Mouse (Mus musculus) MEL (cell line): Measurements from ENCODE around the gene Cdh6. TPM values are rescaled to one million over a fixed set of nuclear protein-coding genes. Genes with fewer than 3 reads are reported as not detected.

Source experiments
- DNase-seq: peaks from one replicate; pipeline ENCODE4 v3.0.0; 2011; ENCODE audit warnings: low read depth, low spot score
- H3K27ac ChIP-seq: 2 replicates; pipeline ENCODE4 v1.5.1; 2012; ENCODE audit warnings: low read depth, mild to moderate bottlenecking, control low read depth, low read length, moderate library complexity; ENCODE audit not compliant: control insufficient read depth
- H3K27me3 ChIP-seq, 2 experiments: fragments of 150-350 bp in 1 of 2; sonication (generic) in 1 of 2; 2 replicates each; pipeline ENCODE4 v1.6.1; 2012; ENCODE audit warnings: low read length in 2 of 2, mild to moderate bottlenecking in 2 of 2, improper control_type of control experiment in 1 of 2, moderate library complexity in 1 of 2; ENCODE audit not compliant: insufficient read depth in 2 of 2, control insufficient read depth in 1 of 2
- H3K36me3 ChIP-seq, 2 experiments: 2 replicates each; pipeline ENCODE4 v1.6.1; 2012 to 2014; ENCODE audit warnings: low read length in 2 of 2, improper control_type of control experiment in 1 of 2, inconsistent platforms in 1 of 2, mild to moderate bottlenecking in 1 of 2; ENCODE audit not compliant: insufficient read depth in 2 of 2, control insufficient read depth in 1 of 2
- H3K4me1 ChIP-seq, 2 experiments: fragments of 150-350 bp in 1 of 2; sonication (generic) in 1 of 2; 2 replicates each; pipeline ENCODE4 v1.6.1; 2012; ENCODE audit warnings: low read length in 2 of 2, improper control_type of control experiment in 1 of 2, mild to moderate bottlenecking in 1 of 2; ENCODE audit not compliant: insufficient read depth in 2 of 2, control insufficient read depth in 1 of 2
- H3K4me3 ChIP-seq, 2 experiments: fragments of 150-350 bp in 1 of 2; sonication (generic) in 1 of 2; 2 replicates each; pipeline ENCODE4 v1.5.1; 2012; ENCODE audit warnings: low read depth in 2 of 2, low read length in 2 of 2, mild to moderate bottlenecking in 2 of 2, moderate library complexity in 2 of 2, control low read depth in 1 of 2, improper control_type of control experiment in 1 of 2; ENCODE audit not compliant: control insufficient read depth in 1 of 2, insufficient read depth in 1 of 2
- H3K79me2 ChIP-seq: 2 replicates; pipeline ENCODE4 v1.6.1; 2012; ENCODE audit warnings: mild to moderate bottlenecking, low read length, moderate library complexity; ENCODE audit not compliant: control insufficient read depth, poor library complexity, insufficient read depth
- H3K9ac ChIP-seq: 2 replicates; pipeline ENCODE4 v1.6.1; 2012; ENCODE audit warnings: low read depth, mild to moderate bottlenecking, control low read depth, low read length, moderate library complexity; ENCODE audit not compliant: control insufficient read depth, poor library complexity, severe bottlenecking
- H3K9me3 ChIP-seq: fragments of 150-350 bp; sonication (generic); replicated peaks from 2 replicates; pipeline ENCODE4 v1.6.1; 2012; ENCODE audit warnings: mild to moderate bottlenecking, low read length, improper control_type of control experiment, moderate library complexity; ENCODE audit not compliant: insufficient read depth
- BHLHE40 ChIP-seq: IDR thresholded peaks from 2 replicates; pipeline ENCODE4 v1.6.1; 2012; ENCODE audit warnings: low read depth, mild to moderate bottlenecking, inconsistent platforms, low read length, improper control_type of control experiment, borderline replicate concordance
- CHD1 ChIP-seq: IDR thresholded peaks from 2 replicates; pipeline ENCODE4 v1.6.1; 2012; ENCODE audit warnings: low read depth, mild to moderate bottlenecking, inconsistent platforms, low read length, improper control_type of control experiment
- CHD2 ChIP-seq: IDR thresholded peaks from 2 replicates; pipeline ENCODE4 v1.6.1; 2011; ENCODE audit warnings: low read length, improper control_type of control experiment
- CTCF ChIP-seq, 3 experiments: IDR thresholded peaks in 2 of 3; conservative IDR thresholded peaks in 1 of 3; 2 replicates each; pipeline ENCODE4 v1.5.1; 2011 to 2012; ENCODE audit warnings: low read length in 3 of 3, low read depth in 2 of 3, mild to moderate bottlenecking in 2 of 3, improper control_type of control experiment in 1 of 3, inconsistent platforms in 1 of 3, mixed read lengths in 1 of 3, moderate library complexity in 1 of 3; ENCODE audit not compliant: control insufficient read depth in 1 of 3, insufficient read depth in 1 of 3, poor library complexity in 1 of 3, severe bottlenecking in 1 of 3
- E2F4 ChIP-seq: IDR thresholded peaks from 2 replicates; pipeline ENCODE4 v1.6.1; 2011; ENCODE audit warnings: low read depth, low read length, improper control_type of control experiment, borderline replicate concordance
- ELF1 ChIP-seq: IDR thresholded peaks from 2 replicates; pipeline ENCODE4 v1.6.1; 2014; ENCODE audit warnings: low read depth, mild to moderate bottlenecking, inconsistent platforms, low read length, improper control_type of control experiment, moderate library complexity
- ETS1 ChIP-seq: IDR thresholded peaks from 2 replicates; pipeline ENCODE4 v1.6.1; 2012; ENCODE audit warnings: low read depth, mild to moderate bottlenecking, inconsistent platforms, low read length, improper control_type of control experiment, moderate library complexity
- GATA1 ChIP-seq: IDR thresholded peaks from 2 replicates; pipeline ENCODE4 v1.6.1; 2011; ENCODE audit warnings: low read depth, low read length, improper control_type of control experiment
- HCFC1 ChIP-seq: IDR thresholded peaks from 2 replicates; pipeline ENCODE4 v1.6.1; 2012; ENCODE audit warnings: low read depth, mild to moderate bottlenecking, inconsistent platforms, low read length, improper control_type of control experiment, moderate library complexity
- KAT2A ChIP-seq: conservative IDR thresholded peaks from 2 replicates; pipeline ENCODE4 v1.6.1; 2012; ENCODE audit warnings: low read depth, low read length, improper control_type of control experiment, inconsistent platforms
- MAX ChIP-seq: IDR thresholded peaks from 2 replicates; pipeline ENCODE4 v1.6.1; 2011; ENCODE audit warnings: low read length, improper control_type of control experiment
- MEF2A ChIP-seq: IDR thresholded peaks from 2 replicates; pipeline ENCODE4 v1.6.1; 2014; ENCODE audit warnings: low read depth, mild to moderate bottlenecking, inconsistent platforms, low read length, improper control_type of control experiment; ENCODE audit not compliant: poor library complexity, insufficient replicate concordance, severe bottlenecking; ENCODE audit errors: extremely low read depth
- MXI1 ChIP-seq: IDR thresholded peaks from 2 replicates; pipeline ENCODE4 v1.6.1; 2011; ENCODE audit warnings: mild to moderate bottlenecking, low read depth, low read length, improper control_type of control experiment
- MYB ChIP-seq: IDR thresholded peaks from 2 replicates; pipeline ENCODE4 v1.6.1; 2011; ENCODE audit warnings: mild to moderate bottlenecking, low read depth, low read length, improper control_type of control experiment
- POLR2A ChIP-seq, 2 experiments: IDR thresholded peaks; 2 replicates each; pipeline ENCODE4 v1.6.1; 2011 to 2012; ENCODE audit warnings: low read length in 2 of 2, mild to moderate bottlenecking in 2 of 2, control low read depth in 1 of 2, improper control_type of control experiment in 1 of 2, low read depth in 1 of 2, moderate library complexity in 1 of 2; ENCODE audit not compliant: control insufficient read depth in 1 of 2, insufficient read depth in 1 of 2, poor library complexity in 1 of 2
- POLR2AphosphoS2 ChIP-seq: IDR thresholded peaks from 2 replicates; pipeline ENCODE4 v1.6.1; 2011; ENCODE audit warnings: low read length, improper control_type of control experiment
- RAD21 ChIP-seq: IDR thresholded peaks from 2 replicates; pipeline ENCODE4 v1.6.1; 2011; ENCODE audit warnings: mild to moderate bottlenecking, low read depth, low read length, improper control_type of control experiment
- SIN3A ChIP-seq: IDR thresholded peaks from 2 replicates; pipeline ENCODE4 v1.6.1; 2012; ENCODE audit warnings: low read length, improper control_type of control experiment, inconsistent platforms
- TAL1 ChIP-seq: IDR thresholded peaks from 2 replicates; pipeline ENCODE4 v1.6.1; 2012; ENCODE audit warnings: mild to moderate bottlenecking, inconsistent platforms, low read length, moderate library complexity, mixed read lengths
- TBP ChIP-seq: IDR thresholded peaks from 2 replicates; pipeline ENCODE4 v1.8.0; 2011; ENCODE audit warnings: low read depth, low read length, improper control_type of control experiment
- TCF12 ChIP-seq: IDR thresholded peaks from 2 replicates; pipeline ENCODE4 v1.6.1; 2014; ENCODE audit warnings: low read depth, mild to moderate bottlenecking, inconsistent platforms, low read length, improper control_type of control experiment, moderate library complexity
- UBTF ChIP-seq: IDR thresholded peaks from 2 replicates; pipeline ENCODE4 v1.6.1; 2012; ENCODE audit warnings: low read depth, mild to moderate bottlenecking, inconsistent platforms, low read length, improper control_type of control experiment, moderate library complexity, borderline replicate concordance; ENCODE audit not compliant: insufficient read depth
- USF2 ChIP-seq, 2 experiments: IDR thresholded peaks; 2 replicates each; pipeline ENCODE4 v1.6.1; 2011 to 2012; ENCODE audit warnings: improper control_type of control experiment in 2 of 2, low read length in 2 of 2, borderline replicate concordance in 1 of 2, inconsistent platforms in 1 of 2, low read depth in 1 of 2, mild to moderate bottlenecking in 1 of 2; ENCODE audit not compliant: insufficient read depth in 1 of 2
- ZMIZ1 ChIP-seq: IDR thresholded peaks from 2 replicates; pipeline ENCODE4 v1.6.1; 2012; ENCODE audit warnings: low read depth, mild to moderate bottlenecking, inconsistent platforms, low read length, improper control_type of control experiment, moderate library complexity
- polyA plus RNA-seq, 2 experiments: library from polyadenylated mRNA; stranded (reverse) in 1 of 2; unstranded in 1 of 2; fragments of >175 nt in 1 of 2; fragments of >200 nt in 1 of 2; gene quantifications; 2 replicates each; pipeline versions ENCODE4 v1.2.1 to v1.2.4; 2012; ENCODE audit warnings: low replicate concordance in 2 of 2, low read depth in 1 of 2; ENCODE audit not compliant: insufficient read length in 2 of 2, insufficient read depth in 1 of 2, missing spikeins in 1 of 2
- total RNA-seq: library from RNA; depleted of rRNA; stranded (reverse); fragments of 300-350 nt; gene quantifications from 2 replicates; pipeline ENCODE4 v1.2.3, GENCODE M21; 2012

The Cdh6 gene
- total and polyA plus RNA-seq, 3 experiments, result not detected

DNA sequence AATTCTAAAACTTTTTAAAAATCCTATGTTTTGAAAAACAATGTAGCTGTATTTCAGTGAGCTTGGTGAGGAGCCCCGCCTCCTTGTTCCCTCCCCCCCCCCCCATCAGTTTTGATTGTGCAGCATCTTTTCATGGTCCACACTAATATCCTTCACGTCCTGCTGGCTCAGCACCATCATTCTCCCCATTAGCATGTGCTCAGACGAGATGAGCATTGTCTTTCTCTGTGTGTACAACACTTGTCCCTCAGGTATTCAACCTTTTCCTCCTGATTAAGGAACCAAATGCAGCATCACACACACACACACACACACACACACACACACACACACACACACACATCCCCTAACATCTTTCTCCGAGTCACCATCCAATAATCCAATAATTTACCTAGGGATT lies 164.7 kb downstream of the Cdh6 start:
- no peaks in the 10 kb centered on the region; the same call in 1 of the 2 replicates for H3K9me3 ChIP-seq

DNA sequence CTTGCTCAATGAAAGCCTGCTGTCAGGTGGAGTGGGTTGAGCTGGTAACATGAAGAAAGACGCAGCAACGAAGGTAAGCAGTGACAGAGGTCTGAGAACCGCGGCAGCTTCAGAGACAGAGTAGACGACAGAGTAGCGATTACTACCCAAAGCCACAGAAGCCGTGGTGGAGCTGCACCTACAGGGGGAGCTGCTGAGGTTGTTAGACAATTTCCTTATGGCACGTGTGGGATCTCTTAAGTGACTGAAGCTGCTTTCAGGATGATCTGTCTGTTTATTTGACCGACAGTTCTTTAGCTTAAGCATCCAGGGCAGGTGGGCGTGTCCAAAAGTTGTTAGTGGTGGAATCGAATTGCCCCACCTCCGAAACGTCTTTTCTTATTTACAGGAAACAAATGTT lies 167.5 kb downstream of the Cdh6 start:
- H3K9me3 ChIP-seq, result no peaks in the 10 kb centered on the region; the same call in 1 of the 2 replicates
- no peak overlapping the region for H3K27ac ChIP-seq

More for the DNA sequence above, 164.7 kb downstream of the Cdh6 start:
- Histone ChIP-seq H3K9ac (no peak overlapping the region), H3K27me3 (peaks cover 0 to 2% of the 10 kb centered on the region in 2 experiments; a peak in 1 of 4 replicates), H3K79me2 (no peaks in the 10 kb centered on the region), H3K36me3 (no peaks in the 10 kb centered on the region), H3K4me3 (no peak overlapping the region), H3K27ac (no peak overlapping the region), H3K4me1 (no peaks in the 10 kb centered on the region)
- TF ChIP-seq MXI1, result no peak
- no peak for TF ChIP-seq TBP
- TF ChIP-seq KAT2A, result no peak
- no peak for TF ChIP-seq ZMIZ1
- TF ChIP-seq BHLHE40, result no peak
- TF ChIP-seq GATA1, result no peak
- TF ChIP-seq RAD21, result no peak
- TF ChIP-seq TCF12, result no peak
- no peak for DNase-seq

DNA sequence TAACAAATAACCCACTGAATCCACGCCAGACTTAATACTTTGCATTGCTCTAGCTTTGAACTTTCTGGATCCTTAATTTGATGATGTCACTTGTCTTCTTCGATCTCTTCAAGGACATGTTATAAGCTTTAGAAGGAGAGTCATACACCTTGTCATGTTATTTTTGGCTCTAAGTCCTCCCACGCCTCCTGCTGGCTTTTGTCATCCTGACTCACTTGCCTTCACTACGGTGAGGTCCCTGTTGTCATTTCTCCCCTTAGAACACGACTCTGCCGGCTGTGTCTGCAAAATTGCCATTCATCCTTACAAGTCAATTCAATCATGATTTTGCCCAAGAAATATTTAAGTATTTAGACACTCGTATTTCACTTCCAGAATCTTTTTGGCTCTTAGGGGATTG lies 171.9 kb downstream of the Cdh6 start:
- Histone ChIP-seq H3K27me3 (no peaks in the 10 kb centered on the region), H3K4me3 (no peak overlapping the region), H3K79me2 (no peaks in the 10 kb centered on the region), H3K27ac (no peak overlapping the region), H3K4me1 (no peaks in the 10 kb centered on the region), H3K36me3 (no peaks in the 10 kb centered on the region), H3K9ac (no peak overlapping the region), H3K9me3 (no peaks in the 10 kb centered on the region)
- DNase-seq, result no peak
- TF ChIP-seq TAL1, result no peak
- no peak for TF ChIP-seq E2F4
- TF ChIP-seq KAT2A, result no peak
- TF ChIP-seq POLR2A (IDR thresholded peaks at IDR 0.05; ENCODE audit: control insufficient read depth in 1 of 2, insufficient read depth in 1 of 2, low read depth in 1 of 2, low read length in 2 of 2, poor library complexity in 1 of 2), result no peak
- no peak for TF ChIP-seq USF2 (IDR thresholded peaks at IDR 0.05; ENCODE audit: borderline replicate concordance in 1 of 2, insufficient read depth in 1 of 2, low read depth in 1 of 2, low read length in 2 of 2)
- TF ChIP-seq MXI1, result no peak
- TF ChIP-seq MEF2A, result no peak
- no peak for TF ChIP-seq HCFC1
- no peak for TF ChIP-seq MAX
- TF ChIP-seq CHD1, result no peak
- TF ChIP-seq UBTF, result no peak
- no peak for TF ChIP-seq CHD2
- no peak for TF ChIP-seq MYB
- TF ChIP-seq SIN3A, result no peak
- TF ChIP-seq ETS1, result no peak
- no peak for TF ChIP-seq GATA1
- TF ChIP-seq BHLHE40, result no peak
- no peak for TF ChIP-seq POLR2AphosphoS2
- no peak for TF ChIP-seq ELF1

More for the DNA sequence above, 167.5 kb downstream of the Cdh6 start:
- Histone ChIP-seq H3K4me3 (no peak overlapping the region), H3K27me3 (peaks cover 0 to 2% of the 10 kb centered on the region in 2 experiments; a peak in 1 of 4 replicates), H3K36me3 (no peaks in the 10 kb centered on the region), H3K79me2 (no peaks in the 10 kb centered on the region), H3K4me1 (no peaks in the 10 kb centered on the region), H3K9ac (no peak overlapping the region)
- no peak for TF ChIP-seq E2F4
- peak in 1 of 3 experiments; percentile 6; a peak in 1 of 6 replicates for TF ChIP-seq CTCF (IDR thresholded peaks at IDR 0.05 in 2 of 3, conservative IDR thresholded peaks at IDR 0.05 in 1 of 3; ENCODE audit: control insufficient read depth in 1 of 3, insufficient read depth in 1 of 3, low read depth in 2 of 3, low read length in 3 of 3, poor library complexity in 1 of 3, severe bottlenecking in 1 of 3)
- DNase-seq, result no peak
